Mouse (Mus musculus) cerebellum, postnatal 25 days (tissue): Measurements from ENCODE around the gene Psmb10.

ENCODE experiments used
- DNase-seq, 2 experiments: peaks; one replicate each; pipeline ENCODE4 v3.0.0; 2021; ENCODE audit warnings: mixed read lengths in 2 of 2

Psmb10 gene

GRCm38 (mm10) chr8:105937496-105938305 lies 543 bp downstream of the Psmb10 start:
- peak in 1 of 2 experiments; percentile 59 for DNase-seq

GRCm38 (mm10) chr8:105936866-105937475 lies 1.3 kb downstream of the Psmb10 start:
- DNase-seq: peak; percentile 90 to 93

GRCm38 (mm10) chr8:105935863-105936603 lies 2.2 kb downstream of the Psmb10 start:
- peak in 1 of 2 experiments; percentile 42 for DNase-seq

GRCm38 (mm10) chr8:105935105-105935504 lies 3.1 kb downstream of the Psmb10 start:
- DNase-seq: no peak

- no peak for DNase-seq
Observed at GRCm38 (mm10) chr8:105933762-105934161, 4.5 kb downstream of the Psmb10 start, which contains the start of gene Ctrl. TSS of gene Ctrl (minus strand) at chr8:105933862.

GRCm38 (mm10) chr8:105932525-105932924 lies 5.7 kb downstream of the Psmb10 start:
- DNase-seq: no peak

- DNase-seq: no peak
Observed at GRCm38 (mm10) chr8:105931271-105931670, 7.0 kb downstream of the Psmb10 start.

- DNase-seq: peak; percentile 86 to 93
Observed at GRCm38 (mm10) chr8:105930602-105931001, 7.6 kb downstream of the Psmb10 start.

GRCm38 (mm10) chr8:105925123-105925522 lies 13.1 kb downstream of the Psmb10 start:
- no peak for DNase-seq

- no peak for DNase-seq
Observed at GRCm38 (mm10) chr8:105919390-105919789, 18.9 kb downstream of the Psmb10 start.

- DNase-seq: no peak
Observed at GRCm38 (mm10) chr8:105900941-105901616, 37.2 kb downstream of the Psmb10 start.

GRCm38 (mm10) chr8:105900180-105900940 lies 37.9 kb downstream of the Psmb10 start, which contains the start of gene Pskh1:
TSS of gene Pskh1 (plus strand) at chr8:105900441.
- DNase-seq: peak; percentile 96

GRCm38 (mm10) chr8:105897801-105898480 lies 40.3 kb downstream of the Psmb10 start:
- no peak for DNase-seq

- DNase-seq: peak in 1 of 2 experiments; percentile 53
Observed at GRCm38 (mm10) chr8:105893339-105893738, 44.9 kb downstream of the Psmb10 start, which contains the start of gene Nrn1l. TSS of gene Nrn1l (plus strand) at chr8:105893567.

GRCm38 (mm10) chr8:105892432-105892831 lies 45.8 kb downstream of the Psmb10 start:
- DNase-seq: peak in 1 of 2 experiments; percentile 55

GRCm38 (mm10) chr8:105890870-105891269 lies 47.4 kb downstream of the Psmb10 start:
- DNase-seq: peak in 1 of 2 experiments; percentile 33

GRCm38 (mm10) chr8:105889756-105890465 lies 48.3 kb downstream of the Psmb10 start:
- peak; percentile 43 to 46 for DNase-seq
